Mouse (Mus musculus): ENCODE measurements at regions not wholly inside any gene's neighbourhood (a gene's known extent, or its start where the extent isn't known, plus 50 kb on each side); places are given as distances from the start of the nearest gene placed in this dataset.

- 16% methylated on average over 3 of the region's 3 CpGs for WGBS
- no peaks in the 10 kb centered on the region for H3K27me3 ChIP-seq
- peaks cover 17% of the 10 kb centered on the region for H3K4me1 ChIP-seq
- 0 out of 2 replicates have a peak overlapping the region, but pooled peaks have one; percentile 1 for H3K27ac ChIP-seq
- H3K36me3 ChIP-seq (replicated peaks), result no peaks in the 10 kb centered on the region
- no peak overlapping the region for H3K9ac ChIP-seq
- H3K9me3 ChIP-seq, result no peaks in the 10 kb centered on the region
- ATAC-seq (ENCODE audit: low FRiP score), result peak; percentile 55
- H3K4me2 ChIP-seq, result no peak overlapping the region
- no peak overlapping the region for H3K4me3 ChIP-seq (replicated peaks)
Measured at GRCm38 (mm10) chr1:73089636-73090035, 73.9 kb upstream of the Tnp1 start.

DNA sequence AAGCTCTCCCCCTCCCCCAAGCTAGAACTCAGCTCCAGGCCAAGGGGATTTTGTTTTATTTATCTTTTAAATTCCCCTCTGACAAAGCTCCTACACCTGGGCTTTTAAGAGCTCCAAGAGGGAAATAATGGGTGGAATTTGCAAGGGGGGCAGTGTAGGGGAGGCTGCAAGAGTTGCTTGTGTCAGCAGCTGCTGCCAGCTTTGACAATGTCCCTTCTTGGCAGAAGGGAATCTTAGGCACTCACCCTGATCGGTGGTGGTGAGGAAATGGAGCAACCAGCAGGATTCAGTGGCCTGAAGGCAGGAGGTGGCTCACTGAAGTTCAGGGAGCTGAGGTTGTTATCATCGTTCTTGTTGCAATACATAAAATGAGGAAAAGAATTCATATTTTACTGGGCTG, 72.8 kb upstream of the Tnp1 start:
- WGBS, result 24% methylated on average over 2 of the region's 2 CpGs
- Histone ChIP-seq H3K27ac (no peak overlapping the region), H3K4me2 (no peak overlapping the region), H3K4me3 (replicated peaks) (no peak overlapping the region), H3K9me3 (no peaks in the 10 kb centered on the region), H3K9ac (no peak overlapping the region), H3K27me3 (no peaks in the 10 kb centered on the region), H3K4me1 (peaks cover 17% of the 10 kb centered on the region), H3K36me3 (replicated peaks) (no peaks in the 10 kb centered on the region)
- no peak for ATAC-seq (ENCODE audit: low FRiP score)

GRCm38 (mm10) chr1:73084946-73085345, 69.2 kb upstream of the Tnp1 start:
- no peaks in the 10 kb centered on the region for H3K9me3 ChIP-seq
- no peak for ATAC-seq (ENCODE audit: low FRiP score)
- H3K9ac ChIP-seq, result no peak overlapping the region
- H3K27me3 ChIP-seq, result no peaks in the 10 kb centered on the region
- H3K36me3 ChIP-seq (replicated peaks), result no peaks in the 10 kb centered on the region
- H3K4me1 ChIP-seq, result peaks cover 14% of the 10 kb centered on the region
- WGBS, result 9% methylated on average over 2 of the region's 2 CpGs
- no peak overlapping the region for H3K4me3 ChIP-seq (replicated peaks)
- H3K4me2 ChIP-seq, result no peak overlapping the region
- H3K27ac ChIP-seq, result no peak overlapping the region

- Histone ChIP-seq H3K9me3 (no peaks in the 10 kb centered on the region), H3K9ac (no peak overlapping the region), H3K4me1 (peaks cover 1% of the 10 kb centered on the region), H3K27ac (no peak overlapping the region), H3K4me3 (replicated peaks) (no peak overlapping the region), H3K27me3 (no peaks in the 10 kb centered on the region), H3K36me3 (replicated peaks) (no peaks in the 10 kb centered on the region), H3K4me2 (no peak overlapping the region)
- ATAC-seq (ENCODE audit: low FRiP score), result no peak
- 90% methylated on average over 3 of the region's 3 CpGs for WGBS
Measured at GRCm38 (mm10) chr1:73083396-73083795, 67.7 kb upstream of the Tnp1 start.

- H3K36me3 ChIP-seq (replicated peaks), result no peaks in the 10 kb centered on the region
- H3K4me1 ChIP-seq, result no peaks in the 10 kb centered on the region
- no peak overlapping the region for H3K9ac ChIP-seq
- H3K4me3 ChIP-seq (replicated peaks), result no peak overlapping the region
- H3K27me3 ChIP-seq, result no peaks in the 10 kb centered on the region
- H3K4me2 ChIP-seq, result no peak overlapping the region
- no peak overlapping the region for H3K27ac ChIP-seq
- WGBS, result 86% methylated on average over 2 of the region's 2 CpGs
- no peak for ATAC-seq (ENCODE audit: low FRiP score)
- no peaks in the 10 kb centered on the region for H3K9me3 ChIP-seq
Measured at GRCm38 (mm10) chr1:73079518-73079917, 63.8 kb upstream of the Tnp1 start.

- no peak overlapping the region for H3K4me3 ChIP-seq (replicated peaks)
- H3K27ac ChIP-seq, result no peak overlapping the region
- ATAC-seq (ENCODE audit: low FRiP score), result no peak
- no peak overlapping the region for H3K4me2 ChIP-seq
- H3K9ac ChIP-seq, result no peak overlapping the region
- WGBS, result 78% methylated on average over 4 of the region's 4 CpGs
- H3K4me1 ChIP-seq, result no peaks in the 10 kb centered on the region
- no peaks in the 10 kb centered on the region for H3K9me3 ChIP-seq
- H3K36me3 ChIP-seq (replicated peaks), result no peaks in the 10 kb centered on the region
- H3K27me3 ChIP-seq, result no peaks in the 10 kb centered on the region
Measured at GRCm38 (mm10) chr1:73077156-73077555, 61.4 kb upstream of the Tnp1 start.

- no peak overlapping the region for H3K9ac ChIP-seq
- no peaks in the 10 kb centered on the region for H3K27me3 ChIP-seq
- 87% methylated on average over 6 of the region's 6 CpGs for WGBS
- H3K4me3 ChIP-seq (replicated peaks), result no peak overlapping the region
- no peaks in the 10 kb centered on the region for H3K4me1 ChIP-seq
- no peak for ATAC-seq (ENCODE audit: low FRiP score)
- H3K27ac ChIP-seq, result no peak overlapping the region
- no peaks in the 10 kb centered on the region for H3K36me3 ChIP-seq (replicated peaks)
- no peak overlapping the region for H3K4me2 ChIP-seq
- no peaks in the 10 kb centered on the region for H3K9me3 ChIP-seq
Measured at GRCm38 (mm10) chr1:73075699-73076373, 60.1 kb upstream of the Tnp1 start.

DNA sequence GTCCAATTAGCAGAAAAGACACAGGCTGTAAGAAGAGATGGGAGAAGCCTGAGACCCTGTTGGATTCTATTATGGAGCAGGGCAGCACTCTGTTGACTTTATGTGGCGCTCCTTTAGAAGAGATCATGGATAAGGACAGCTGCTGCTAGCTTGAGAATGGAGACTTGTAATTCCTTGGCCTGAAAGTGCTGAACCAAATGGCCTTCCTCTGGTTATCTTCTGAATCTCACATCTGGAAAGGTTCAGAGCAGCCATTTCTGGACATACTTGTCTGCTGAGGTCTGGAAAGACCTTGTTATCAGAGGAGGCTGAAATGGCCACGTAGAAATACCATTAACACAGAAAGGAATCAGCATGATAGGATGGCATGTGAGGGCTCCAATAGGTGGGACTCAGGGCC, 59.5 kb upstream of the Tnp1 start:
- ATAC-seq (ENCODE audit: low FRiP score), result no peak
- H3K4me1 ChIP-seq, result no peaks in the 10 kb centered on the region
- no peaks in the 10 kb centered on the region for H3K36me3 ChIP-seq (replicated peaks)
- H3K27me3 ChIP-seq, result no peaks in the 10 kb centered on the region
- no peaks in the 10 kb centered on the region for H3K9me3 ChIP-seq
- H3K27ac ChIP-seq, result no peak overlapping the region
- 93% methylated on average over 2 of the region's 2 CpGs for WGBS
- no peak overlapping the region for H3K4me2 ChIP-seq
- no peak overlapping the region for H3K4me3 ChIP-seq (replicated peaks)
- H3K9ac ChIP-seq, result no peak overlapping the region

DNA sequence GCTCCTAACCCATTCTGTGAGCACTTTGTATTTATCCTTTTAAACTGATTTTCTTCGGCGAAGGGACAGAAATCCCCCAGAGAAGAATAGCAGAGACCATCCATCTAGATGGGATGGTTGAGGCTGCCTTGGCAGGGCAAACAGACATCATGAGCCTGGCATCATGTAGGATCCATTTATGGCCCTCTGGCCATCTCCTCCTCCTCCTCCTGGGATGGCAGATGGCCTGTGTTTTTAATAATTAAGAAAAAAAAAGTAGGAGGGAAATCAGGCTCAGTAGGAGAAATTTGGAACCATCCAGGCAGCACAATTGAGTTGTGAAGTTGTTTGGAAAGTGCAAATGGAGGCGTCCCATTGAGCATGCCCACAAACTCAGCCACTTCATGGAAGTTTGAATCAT, 58.8 kb upstream of the Tnp1 start:
- Histone ChIP-seq H3K4me1 (no peaks in the 10 kb centered on the region), H3K36me3 (replicated peaks) (no peaks in the 10 kb centered on the region), H3K27ac (no peak overlapping the region), H3K27me3 (no peaks in the 10 kb centered on the region), H3K9ac (no peak overlapping the region), H3K4me3 (replicated peaks) (no peak overlapping the region), H3K4me2 (no peak overlapping the region), H3K9me3 (no peaks in the 10 kb centered on the region)
- 93% methylated on average over 3 of the region's 3 CpGs for WGBS
- ATAC-seq (ENCODE audit: low FRiP score), result no peak

GRCm38 (mm10) chr1:73072237-73072904, 56.7 kb upstream of the Tnp1 start:
- no peak overlapping the region for H3K4me2 ChIP-seq
- H3K9me3 ChIP-seq, result no peaks in the 10 kb centered on the region
- ATAC-seq (ENCODE audit: low FRiP score), result no peak
- H3K36me3 ChIP-seq (replicated peaks), result no peaks in the 10 kb centered on the region
- H3K4me3 ChIP-seq (replicated peaks), result no peak overlapping the region
- H3K27ac ChIP-seq, result no peak overlapping the region
- H3K9ac ChIP-seq, result no peak overlapping the region
- no peaks in the 10 kb centered on the region for H3K4me1 ChIP-seq
- H3K27me3 ChIP-seq, result no peaks in the 10 kb centered on the region
- 83% methylated on average over 5 of the region's 5 CpGs for WGBS

GRCm38 (mm10) chr1:73070126-73070525, 54.4 kb upstream of the Tnp1 start:
- no peak overlapping the region for H3K4me3 ChIP-seq (replicated peaks)
- 64% methylated on average over 2 of the region's 2 CpGs for WGBS
- no peaks in the 10 kb centered on the region for H3K36me3 ChIP-seq (replicated peaks)
- H3K27me3 ChIP-seq, result no peaks in the 10 kb centered on the region
- H3K9ac ChIP-seq, result no peak overlapping the region
- no peak overlapping the region for H3K27ac ChIP-seq
- no peaks in the 10 kb centered on the region for H3K4me1 ChIP-seq
- H3K4me2 ChIP-seq, result no peak overlapping the region
- H3K9me3 ChIP-seq, result no peaks in the 10 kb centered on the region
- no peak for ATAC-seq (ENCODE audit: low FRiP score)
